8 mouse cellular contexts compared by ENCODE assay signal in genomic region chr6:124415347-124416088, GRCm38 (mm10). TPM values are rescaled to one million over a fixed set of nuclear protein-coding genes. Genes with fewer than 3 reads are reported as not detected.
DNase-seq lines count a peak whose midpoint lies in the region; ATAC-seq lines count a peak whose summit lies in the region.

No protein-coding gene starts in this region.

- ATAC-seq in cerebellum, adult (ENCODE audit: insufficient number of reproducible peaks, low FRiP score, low TSS enrichment) = peak; percentile 79
- peak; percentile 60 for ATAC-seq in forebrain, embryonic 13.5 days
- peak; percentile 33 for ATAC-seq in liver, embryonic 16.5 days (ENCODE audit: low read depth)
- ATAC-seq in neural tube, embryonic 13.5 days (ENCODE audit: low read depth) = peak; percentile 67

- peak overlapping the region; percentile 31 for H3K27ac ChIP-seq in forebrain, embryonic 13.5 days
- H3K27ac ChIP-seq in liver, embryonic 16.5 days (ENCODE audit: low read length) = peak overlapping the region; percentile 87
- H3K27ac ChIP-seq in neural tube, embryonic 13.5 days (replicated peaks) = peak overlapping the region; percentile 84

- H3K9ac ChIP-seq in forebrain, embryonic 13.5 days = peak overlapping the region; percentile 80
- peak overlapping the region; percentile 94 for H3K9ac ChIP-seq in liver, embryonic 16.5 days (ENCODE audit: low read depth, low read length)
- peak overlapping the region; percentile 93 for H3K9ac ChIP-seq in neural tube, embryonic 13.5 days

- 5% methylated on average over 21 of the region's 21 CpGs for WGBS in forebrain, embryonic 13.5 days
- WGBS in large intestine, adult 2 months = 2% methylated on average over 21 of the region's 21 CpGs
- 2% methylated on average over 21 of the region's 21 CpGs for WGBS in liver, embryonic 16.5 days (ENCODE audit: insufficient replicate concordance)
- 5% methylated on average over 21 of the region's 21 CpGs for WGBS in neural tube, embryonic 13.5 days

- no peaks in the 10 kb centered on the region for H3K27me3 ChIP-seq in forebrain, embryonic 13.5 days
- no peaks in the 10 kb centered on the region for H3K27me3 ChIP-seq in liver, embryonic 16.5 days (ENCODE audit: control insufficient read depth, insufficient read depth, low read depth, low read length)
- H3K27me3 ChIP-seq in neural tube, embryonic 13.5 days = no peaks in the 10 kb centered on the region

- no peaks in the 10 kb centered on the region for H3K9me3 ChIP-seq in forebrain, embryonic 13.5 days (replicated peaks)
- no peaks in the 10 kb centered on the region for H3K9me3 ChIP-seq in liver, embryonic 16.5 days (replicated peaks; ENCODE audit: control insufficient read depth, low read length)
- no peaks in the 10 kb centered on the region for H3K9me3 ChIP-seq in neural tube, embryonic 13.5 days

- intact Hi-C loops in heart, postnatal 10 days (cut with DNase I) = no loop called here

- DNase-seq in ES-CJ7 (ENCODE audit: low read depth, low spot score) = peak; percentile 94
- peak; percentile 88 for DNase-seq in heart, postnatal 10 days
- peak; percentile 48 for DNase-seq in large intestine, adult 2 months (ENCODE audit: low read depth, low spot score)
- DNase-seq in telencephalon, adult 2 months (ENCODE audit: low read depth, low spot score) = peak; percentile 76

- peak overlapping the region; percentile 66 for H3K4me2 ChIP-seq in forebrain, embryonic 13.5 days
- peak overlapping the region; percentile 93 for H3K4me2 ChIP-seq in liver, embryonic 16.5 days (ENCODE audit: low read depth, low read length)
- H3K4me2 ChIP-seq in neural tube, embryonic 13.5 days = peak overlapping the region; percentile 79

- H3K36me3 ChIP-seq in forebrain, embryonic 13.5 days (ENCODE audit: poor library complexity, severe bottlenecking) = peaks cover 24% of the 10 kb centered on the region
- H3K36me3 ChIP-seq in liver, embryonic 16.5 days (ENCODE audit: control insufficient read depth, insufficient read depth) = no peaks in the 10 kb centered on the region
- peaks cover 20% of the 10 kb centered on the region for H3K36me3 ChIP-seq in neural tube, embryonic 13.5 days

- H3K4me1 ChIP-seq in forebrain, embryonic 13.5 days = peaks cover 15% of the 10 kb centered on the region
- H3K4me1 ChIP-seq in liver, embryonic 16.5 days (ENCODE audit: control insufficient read depth, low read depth, low read length) = peaks cover 21% of the 10 kb centered on the region
- H3K4me1 ChIP-seq in neural tube, embryonic 13.5 days (replicated peaks) = peaks cover 31% of the 10 kb centered on the region

- H3K4me3 ChIP-seq in forebrain, embryonic 13.5 days = peak overlapping the region; percentile 63
- peak overlapping the region; percentile 93 for H3K4me3 ChIP-seq in liver, embryonic 16.5 days (ENCODE audit: low read depth, low read length)
- H3K4me3 ChIP-seq in neural tube, embryonic 13.5 days = peak overlapping the region; percentile 93

RNA-seq across cellular contexts. Expression of gene Pex5, which starts 0.7 kb away (rescaled TPM):
- 67.2 and 69.6 TPM in 2 replicates for polyA plus RNA-seq in forebrain, embryonic 13.5 days (2015; fragmentation: Nextera tagmentation; extraction: Ambion mirVana)
- total RNA-seq in heart, postnatal 10 days (2021) = 10 to 100 TPM; 28.3 to 31.9 TPM
- polyA plus RNA-seq in large intestine, adult 2 months (2012; rRNA removed) = 24.9 and 36.9 TPM in 2 replicates
- polyA plus RNA-seq in liver, embryonic 16.5 days (2015; fragmentation: Nextera tagmentation; extraction: Ambion mirVana) = 27.1 and 28.2 TPM in 2 replicates
- 66.9 and 67.6 TPM in 2 replicates for polyA plus RNA-seq in neural tube, embryonic 13.5 days (2015; fragmentation: Nextera tagmentation; extraction: Ambion mirVana)

RNA-seq across cellular contexts. Expression of gene Clstn3, which starts 49.1 kb away (rescaled TPM):
- polyA plus RNA-seq in forebrain, embryonic 13.5 days (2015; fragmentation: Nextera tagmentation; extraction: Ambion mirVana) = 29.2 and 38.0 TPM in 2 replicates
- 10 to 100 TPM in 1 of 2 experiments, 1 to 10 TPM in 1; 2.0 to 11.3 TPM for total RNA-seq in heart, postnatal 10 days (2021)
- 0.90 and 1.6 TPM in 2 replicates for polyA plus RNA-seq in large intestine, adult 2 months (2012; rRNA removed)
- 4.9 and 5.1 TPM in 2 replicates for polyA plus RNA-seq in liver, embryonic 16.5 days (2015; fragmentation: Nextera tagmentation; extraction: Ambion mirVana)
- 69.8 and 75.1 TPM in 2 replicates for polyA plus RNA-seq in neural tube, embryonic 13.5 days (2015; fragmentation: Nextera tagmentation; extraction: Ambion mirVana)

Comparison
In these comparisons a context has a peak if more than half of its experiments do, and no peak if none do; other contexts are left out.
1. Peak in every context shown above with its lines: DNase-seq, ATAC-seq, H3K4me3 ChIP-seq and H3K27ac ChIP-seq.
2. H3K27ac ChIP-seq: peak in every context shown above with its lines; median percentile 87 in liver, embryonic 16.5 days; 84 in neural tube, embryonic 13.5 days; 31 in forebrain, embryonic 13.5 days.